Mouse (Mus musculus): Measurements from ENCODE around the gene Wdr62.

Gene Wdr62

GRCm38 (mm10) chr7:30279951-30280669 is at the start of gene Wdr62, which contains the start of gene Thap8:
Wdr62 (minus strand) TSS chr7:30280419.
Thap8 (plus strand) TSS chr7:30280094.
- in situ Hi-C loops (cut with MseI, MboI), result no loop called here

DNA sequence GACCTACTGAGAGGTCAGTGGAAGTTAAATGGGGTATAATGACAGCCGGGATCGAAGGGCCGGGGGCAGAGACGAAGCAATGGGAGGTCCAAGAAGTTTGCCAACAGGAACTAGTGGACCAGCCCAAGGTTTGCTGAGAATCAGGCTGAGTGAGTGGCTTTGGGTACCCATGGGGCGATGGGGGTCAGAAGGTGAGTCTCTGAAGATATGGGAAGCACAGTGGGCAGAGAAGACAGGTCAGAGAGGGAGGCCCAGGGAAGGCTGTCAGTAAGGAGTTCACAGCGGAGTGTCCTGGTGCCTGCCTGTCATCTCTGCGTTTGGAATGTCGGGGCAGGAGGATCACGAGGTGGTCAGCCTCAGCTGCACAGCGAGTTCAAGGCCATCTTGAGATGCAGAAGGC is 48.2 kb upstream of the Wdr62 start:
- in situ Hi-C loops (cut with MseI, MboI), result no loop called here

DNA sequence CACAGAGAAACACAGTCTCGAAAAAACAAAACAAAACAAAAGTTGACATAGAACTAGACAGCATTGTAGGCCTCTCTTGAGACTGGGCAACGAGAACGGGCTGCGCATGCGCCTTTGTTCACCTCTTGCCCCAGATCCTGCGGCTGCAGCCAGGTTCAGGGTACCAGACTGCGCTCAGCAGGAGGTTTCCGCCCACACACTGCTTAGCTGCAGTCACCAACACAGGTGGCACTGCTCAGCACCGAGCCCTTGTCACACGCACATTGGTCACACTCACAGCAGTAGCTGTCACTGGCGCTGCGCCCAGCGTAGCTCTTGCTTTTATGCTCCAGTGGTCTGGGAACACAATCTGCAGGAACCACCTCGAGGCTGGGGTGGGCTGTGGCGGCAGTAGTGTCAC is 46.9 kb upstream of the Wdr62 start:
- in situ Hi-C loops (cut with MseI, MboI), result no loop called here

GRCm38 (mm10) chr7:30326427-30326826 is 46.2 kb upstream of the Wdr62 start:
- in situ Hi-C loops (cut with MseI, MboI), result no loop called here

- in situ Hi-C loops (cut with MseI, MboI), result no loop called here
Observed at GRCm38 (mm10) chr7:30325364-30325763, 45.1 kb upstream of the Wdr62 start.

GRCm38 (mm10) chr7:30324300-30324944 is 44.2 kb upstream of the Wdr62 start:
- in situ Hi-C loops (cut with MseI, MboI), result no loop called here

GRCm38 (mm10) chr7:30323795-30324194 is 43.6 kb upstream of the Wdr62 start, which contains the start of gene Sdhaf1:
Sdhaf1 (minus strand) TSS chr7:30323895.
- in situ Hi-C loops (cut with MseI, MboI), result no loop called here

- in situ Hi-C loops (cut with MseI, MboI), result no loop called here
Observed at GRCm38 (mm10) chr7:30322865-30323264, 42.6 kb upstream of the Wdr62 start.

- in situ Hi-C loops (cut with MseI, MboI), result no loop called here
Observed at GRCm38 (mm10) chr7:30322285-30322667, 42.1 kb upstream of the Wdr62 start.

DNA sequence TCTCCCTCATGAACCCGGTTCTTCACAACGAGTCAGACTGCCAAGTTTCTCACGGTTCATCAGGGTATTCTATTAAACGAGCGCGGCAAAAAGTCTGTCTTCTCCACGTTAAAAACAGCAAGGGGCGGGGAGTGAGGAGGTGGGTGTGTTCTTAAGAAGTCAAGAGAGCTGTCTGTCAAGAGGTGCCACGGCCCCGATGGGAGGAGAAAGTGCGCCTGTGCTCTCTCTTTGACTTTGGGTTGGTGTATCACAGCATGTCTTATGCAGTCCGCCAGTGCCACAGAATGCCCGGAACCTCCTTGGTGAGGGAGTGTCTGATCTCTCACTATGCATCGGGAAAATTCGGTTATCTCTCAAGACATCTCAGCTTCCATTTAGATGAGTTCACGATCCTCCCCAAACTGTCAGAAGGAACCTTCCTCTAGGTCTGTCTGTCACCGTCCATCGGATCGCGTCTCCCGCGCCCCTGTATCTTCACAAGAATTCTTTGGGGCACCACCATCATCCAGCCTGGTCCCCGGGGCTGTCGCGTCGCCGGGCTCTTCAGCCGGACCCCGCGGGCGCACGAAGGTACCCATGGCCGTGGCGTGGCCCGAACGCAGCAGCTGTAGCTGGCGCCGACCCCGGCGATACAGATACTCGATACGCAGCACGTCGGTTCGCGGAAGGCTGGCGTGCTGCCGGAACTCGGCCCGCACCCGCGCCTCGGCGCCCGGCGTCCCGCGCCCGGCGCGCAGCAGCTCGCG is 41.5 kb upstream of the Wdr62 start, which contains the start of gene E130208F15Rik:
TSS of gene E130208F15Rik (plus strand) at position 202 of the 746 bp plus-strand sequence.
- in situ Hi-C loops (cut with MseI, MboI), result no loop called here

DNA sequence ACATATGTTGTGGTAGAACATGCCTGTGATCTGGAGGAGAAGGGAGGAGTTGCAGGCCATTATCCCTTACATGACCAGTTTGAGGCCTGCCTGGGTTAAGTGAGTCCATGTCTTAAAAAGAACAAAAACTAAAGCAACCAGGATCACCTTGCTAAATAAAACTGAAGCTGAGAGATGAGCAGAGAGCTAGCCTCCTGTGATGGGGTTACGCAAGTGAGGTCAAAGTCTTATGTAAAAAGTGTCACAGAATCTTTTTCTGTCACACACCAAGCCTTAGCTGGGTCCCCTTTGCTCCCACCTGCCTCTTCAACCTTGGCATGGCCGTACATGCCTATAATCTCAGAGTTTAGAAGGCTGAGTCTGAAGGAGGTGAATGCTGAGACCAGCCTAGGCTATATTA is 40.7 kb upstream of the Wdr62 start:
- in situ Hi-C loops (cut with MseI, MboI), result no loop called here

DNA sequence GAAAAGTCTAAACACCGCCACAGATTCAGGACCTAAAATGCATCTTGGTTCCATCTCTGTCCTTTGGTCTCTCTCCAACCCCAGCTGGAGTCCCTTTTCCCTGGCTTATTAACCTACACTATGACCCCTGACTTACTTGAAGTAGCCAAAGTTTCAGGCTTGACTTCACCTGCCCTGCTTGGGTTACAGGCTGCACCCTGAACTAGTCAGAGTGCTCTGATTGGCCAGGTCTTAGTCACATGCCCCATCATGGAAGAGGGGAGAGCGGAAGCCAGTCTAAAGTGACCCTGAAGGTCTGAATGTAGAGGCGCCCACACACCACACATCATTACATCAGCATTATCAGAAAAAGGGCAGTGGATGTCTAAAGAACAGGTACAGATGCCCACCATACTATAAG is 37.9 kb upstream of the Wdr62 start:
- in situ Hi-C loops (cut with MseI, MboI), result no loop called here

DNA sequence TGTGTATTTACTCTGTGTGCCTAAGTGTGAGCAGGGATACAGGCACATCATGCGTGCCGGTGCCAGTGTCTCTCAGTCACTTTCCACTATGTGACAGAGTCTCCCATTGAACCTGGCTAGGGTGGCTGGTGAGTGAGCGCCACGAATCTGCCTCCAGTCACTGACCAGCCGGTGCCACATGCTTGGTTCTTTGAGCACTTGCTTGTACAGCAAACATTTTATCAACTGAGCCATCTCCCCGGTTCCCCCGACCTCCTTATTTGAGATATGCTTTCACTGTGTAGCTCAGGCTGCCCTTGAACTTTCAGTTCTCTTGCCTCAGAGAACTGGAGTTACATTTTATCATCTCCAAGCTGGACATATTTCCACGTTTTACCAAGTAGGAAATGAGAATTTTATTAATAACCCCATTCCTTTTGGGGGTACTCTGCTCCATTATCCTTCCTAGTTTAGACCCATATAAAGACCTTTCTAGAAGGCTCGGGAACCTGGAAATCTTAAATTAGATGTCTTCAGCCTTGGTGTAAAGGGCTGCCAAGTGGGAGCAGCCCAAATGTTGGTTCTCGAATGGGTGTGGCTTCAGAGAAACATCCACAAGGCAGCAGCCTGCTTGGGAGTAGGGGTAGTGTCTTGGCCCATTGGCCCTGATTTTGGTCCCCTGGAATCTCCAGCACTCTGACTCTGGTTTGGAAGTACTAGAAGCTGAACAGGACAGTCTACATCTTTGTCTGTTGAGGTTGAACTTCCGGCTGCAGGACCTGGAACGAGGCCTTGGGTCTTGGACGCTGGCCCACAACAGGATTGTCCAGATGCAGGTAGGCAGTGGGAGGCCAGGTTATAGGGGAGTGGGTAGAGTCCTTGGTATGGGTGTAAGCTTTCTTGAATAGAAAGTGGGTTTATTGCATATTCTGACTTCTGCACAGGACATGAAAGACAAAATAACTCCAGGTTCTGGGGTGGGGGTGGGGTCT is 35.6 kb upstream of the Wdr62 start:
- in situ Hi-C loops (cut with MseI, MboI), result no loop called here

GRCm38 (mm10) chr7:30314721-30315155 is 34.5 kb upstream of the Wdr62 start, which contains the start of gene Syne4:
Syne4 (plus strand) TSS chr7:30314807.
- in situ Hi-C loops (cut with MseI, MboI), result no loop called here

DNA sequence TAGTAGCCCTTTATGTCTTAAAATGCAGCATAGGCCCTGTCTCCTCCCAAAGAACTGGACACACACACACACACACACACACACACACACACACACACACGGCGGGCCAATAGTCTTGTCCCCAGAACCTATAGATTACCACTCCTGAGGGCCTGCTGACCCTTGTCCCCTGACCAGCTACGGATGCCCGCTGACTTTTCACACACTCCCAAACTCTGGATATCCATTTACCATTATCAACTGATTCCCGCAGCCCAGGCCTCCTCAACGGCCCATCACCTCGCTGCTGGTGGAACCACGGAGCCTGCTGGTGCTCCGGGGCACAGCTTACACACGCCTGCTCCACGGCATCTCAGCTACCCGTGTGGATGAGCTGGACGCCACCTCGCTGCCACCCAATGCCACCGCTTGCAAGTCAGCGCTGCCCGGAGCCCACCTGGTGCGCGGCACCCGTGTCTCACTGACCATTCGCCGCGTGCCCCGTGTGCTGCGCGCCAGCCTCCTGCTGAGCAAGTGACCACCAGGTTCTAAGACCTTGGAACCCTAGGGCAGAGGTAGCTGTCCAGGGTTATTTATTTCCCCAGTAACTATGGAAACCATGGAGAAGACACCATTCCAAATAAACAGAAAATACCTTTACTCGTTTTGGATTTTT is 33.6 kb upstream of the Wdr62 start:
- in situ Hi-C loops (cut with MseI, MboI), result no loop called here

GRCm38 (mm10) chr7:30310136-30310535 is 29.9 kb upstream of the Wdr62 start:
- in situ Hi-C loops (cut with MseI, MboI), result no loop called here

GRCm38 (mm10) chr7:30309395-30310129 is 29.3 kb upstream of the Wdr62 start:
- in situ Hi-C loops (cut with MseI, MboI), result no loop called here

- in situ Hi-C loops (cut with MseI, MboI), result no loop called here
Observed at GRCm38 (mm10) chr7:30308076-30309005, 28.1 kb upstream of the Wdr62 start, which contains the start of gene Alkbh6. Alkbh6 (plus strand) TSS chr7:30308717.
